Mouse (Mus musculus) spleen, adult 2 months (tissue): Measurements from ENCODE around the gene Nr2e1.

ENCODE experiments used
- CTCF ChIP-seq: fragments of 200-500 bp; IDR thresholded peaks from 2 replicates; pipeline ENCODE4 v1.5.1; 2011; ENCODE audit warnings: mild to moderate bottlenecking, inconsistent platforms; ENCODE audit not compliant: insufficient read depth, insufficient read length, insufficient replicate concordance; ENCODE audit errors: extremely low read depth
- POLR2A ChIP-seq: fragments of 200-500 bp; IDR thresholded peaks from 2 replicates; pipeline ENCODE4 v1.6.1; 2011; ENCODE audit warnings: low read depth, low read length, inconsistent platforms

GRCm38 (mm10) chr10:42604874-42605273 is 21.4 kb upstream of the Nr2e1 start:
- TF ChIP-seq CTCF (peak; percentile 18; the same call in 1 of the 2 replicates), POLR2A (no peak)
